Mouse (Mus musculus) yolk sac, embryonic 10.5 days (tissue): ENCODE data around the gene Lmod2.

ENCODE experiments used
- DNase-seq: peaks from one replicate; pipeline ENCODE4 v3.0.0-alpha.2; 2017; ENCODE audit warnings: low spot score

Gene Lmod2

DNA sequence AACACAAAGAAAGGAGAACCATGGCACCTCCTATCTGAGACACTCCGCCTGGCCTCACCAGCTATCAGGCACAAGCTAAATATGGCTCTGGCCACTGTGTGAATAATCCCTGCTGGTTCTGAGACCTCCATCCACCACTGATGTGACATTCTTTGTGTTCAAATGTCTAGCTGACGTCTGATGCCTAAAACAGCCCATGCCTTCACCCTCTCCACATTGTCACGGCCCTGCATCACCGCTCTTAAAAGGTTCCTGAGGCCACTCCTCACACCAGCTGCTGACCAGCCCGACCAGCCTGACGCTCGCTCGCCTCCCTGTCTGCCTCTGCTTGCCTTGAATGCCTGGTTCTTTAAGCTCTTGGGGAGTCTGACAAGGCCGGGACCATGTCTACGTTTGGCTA lies at the start of gene Lmod2:
Gene Lmod2, plus strand, starts transcription at position 263 of the 400 bp plus-strand sequence.
- DNase-seq, result no peak

DNA sequence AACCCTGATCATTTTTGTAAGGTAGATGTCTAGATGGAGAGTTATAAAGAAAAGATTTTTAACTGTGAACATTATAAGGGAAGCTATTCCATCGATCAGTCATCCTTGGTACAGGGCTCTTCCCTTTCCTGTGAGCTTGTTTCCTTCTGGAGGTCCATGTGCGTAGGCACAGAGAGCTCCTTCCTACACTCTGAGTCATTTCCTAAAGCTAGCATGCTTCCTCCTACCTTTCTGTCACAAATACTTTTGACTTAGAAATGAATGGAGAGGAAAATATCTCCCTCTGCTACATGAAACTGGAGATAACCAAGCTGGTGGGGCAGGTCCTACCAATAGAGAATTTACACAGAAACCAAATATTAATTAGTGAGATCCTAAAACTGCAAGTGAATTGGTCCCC lies 47.8 kb upstream of the Lmod2 start:
- DNase-seq, result no peak

DNA sequence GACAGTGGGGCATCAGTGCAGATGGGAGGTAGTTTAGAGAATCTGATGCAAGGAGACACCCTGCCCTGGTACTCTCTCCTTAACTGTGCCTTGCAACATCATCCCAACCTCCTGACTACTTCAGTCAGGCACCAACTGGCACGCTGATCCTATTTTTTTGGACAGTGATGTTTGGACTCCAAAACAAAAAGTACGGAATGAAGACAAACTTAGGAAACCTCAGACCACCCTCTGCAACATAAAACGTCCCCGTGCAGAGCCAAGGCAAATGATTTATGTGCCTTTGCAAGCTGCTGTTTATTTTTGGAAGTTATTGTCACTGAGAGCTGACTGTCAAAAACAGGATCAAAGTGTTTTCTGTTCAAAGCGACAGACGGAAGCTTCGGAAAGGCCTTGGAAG lies 45.5 kb upstream of the Lmod2 start:
- DNase-seq, result no peak

DNA sequence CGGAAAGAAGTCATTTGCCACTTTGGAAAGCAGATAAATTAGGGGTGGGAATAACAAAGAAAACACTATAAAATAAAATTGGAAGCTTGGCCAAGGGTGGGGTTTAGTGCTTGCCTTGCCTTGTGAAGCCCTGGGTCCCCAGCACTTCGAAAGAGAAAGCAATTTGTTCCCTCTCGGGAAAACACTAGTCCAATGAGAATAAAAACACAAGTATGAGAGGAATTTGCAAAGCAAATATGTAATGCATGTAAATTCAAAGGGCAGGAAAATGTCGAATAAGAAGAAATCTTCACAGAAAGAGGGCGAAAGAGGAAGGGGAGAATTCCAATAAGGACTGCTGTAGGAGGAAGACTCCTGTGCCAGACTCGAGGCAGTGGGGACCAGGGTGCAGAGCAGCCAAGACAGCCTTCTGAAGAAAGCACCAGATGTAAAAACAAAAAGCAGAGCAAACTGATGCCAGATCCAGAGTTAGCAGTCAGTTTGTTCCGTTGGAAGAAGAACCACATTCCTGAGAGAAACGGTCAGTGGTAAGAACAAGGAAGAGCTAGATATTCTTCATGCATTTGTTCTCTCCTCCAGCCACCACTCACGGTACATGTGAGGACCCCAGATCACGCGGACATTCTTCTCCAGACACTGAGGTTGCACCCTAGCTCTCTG lies 43.0 kb upstream of the Lmod2 start:
- DNase-seq, result no peak

DNA sequence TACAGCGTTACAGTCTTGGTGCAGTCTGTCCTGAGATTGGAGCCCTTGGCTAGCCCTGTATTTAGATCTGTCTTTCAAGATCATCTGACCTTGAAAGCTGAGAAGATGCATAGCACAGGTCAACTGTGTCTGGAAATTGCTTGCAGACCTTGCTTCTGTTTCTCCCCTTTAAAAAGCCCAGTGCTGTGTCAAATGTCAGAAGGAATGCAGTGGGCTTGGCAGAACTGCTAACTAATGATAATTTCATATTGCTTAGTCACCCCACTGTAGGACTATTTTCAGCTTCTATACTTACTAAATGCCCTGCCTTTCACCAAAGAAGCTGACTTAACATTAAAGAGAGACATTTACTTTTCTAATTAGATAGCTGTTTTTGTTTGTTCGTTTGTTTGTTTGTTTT lies 42.1 kb upstream of the Lmod2 start:
- no peak for DNase-seq

DNA sequence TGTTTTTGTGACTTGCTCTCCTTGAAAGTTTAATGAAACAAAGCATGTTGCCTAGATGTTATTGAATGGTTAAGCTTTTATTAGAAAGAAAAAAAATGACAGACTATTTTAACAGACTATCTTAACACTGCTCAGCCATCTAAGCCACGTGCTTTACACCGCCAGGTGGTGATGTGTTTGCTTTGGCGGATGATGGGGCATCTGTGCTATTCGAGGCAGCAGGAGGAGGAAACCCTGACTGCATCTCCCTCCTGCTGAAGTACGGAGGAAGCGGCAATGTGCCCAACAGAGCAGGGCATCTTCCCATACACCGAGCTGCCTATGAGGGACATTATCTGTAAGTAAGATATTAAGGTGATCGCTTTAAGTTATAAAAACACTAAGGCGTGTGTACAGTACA lies 33.5 kb upstream of the Lmod2 start:
- no peak for DNase-seq

DNA sequence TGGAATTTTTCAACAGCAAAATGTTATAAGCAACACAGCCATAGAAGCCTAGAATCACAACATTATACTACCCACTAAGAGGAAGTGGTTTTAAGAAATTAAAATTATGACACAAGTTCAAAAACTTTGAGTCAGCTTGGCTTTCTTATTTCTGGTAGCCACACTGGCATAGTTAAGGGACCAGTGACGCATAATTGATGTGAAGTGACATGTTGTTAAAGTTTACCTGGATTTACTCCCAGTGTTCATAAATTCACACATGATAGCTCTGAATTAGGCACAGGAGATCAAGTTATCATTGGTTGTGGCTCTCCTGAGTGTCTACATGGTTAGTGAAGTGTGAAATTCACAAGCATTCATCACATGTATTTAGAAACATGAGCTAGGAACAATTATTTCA lies 32.7 kb upstream of the Lmod2 start:
- no peak for DNase-seq

DNA sequence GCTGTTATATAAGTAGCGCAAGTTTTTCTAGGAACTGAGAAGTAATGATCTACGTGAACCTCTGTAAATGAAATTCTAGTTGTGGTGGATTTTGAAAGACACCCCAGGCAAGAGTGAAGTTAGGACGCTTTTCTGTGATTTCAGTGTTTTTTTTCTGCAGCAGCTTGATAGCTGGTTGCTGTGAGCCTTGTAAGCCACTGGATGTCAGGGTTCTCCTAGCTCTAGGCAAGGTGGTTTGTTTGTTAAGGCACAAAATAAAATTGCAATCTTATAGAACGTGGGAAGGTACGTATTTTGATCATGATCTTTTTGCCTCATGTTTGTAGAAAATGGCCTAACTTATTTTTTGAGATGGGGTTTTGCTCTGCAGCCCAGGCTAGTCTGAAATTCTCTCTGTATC lies 28.6 kb upstream of the Lmod2 start:
- DNase-seq, result no peak

DNA sequence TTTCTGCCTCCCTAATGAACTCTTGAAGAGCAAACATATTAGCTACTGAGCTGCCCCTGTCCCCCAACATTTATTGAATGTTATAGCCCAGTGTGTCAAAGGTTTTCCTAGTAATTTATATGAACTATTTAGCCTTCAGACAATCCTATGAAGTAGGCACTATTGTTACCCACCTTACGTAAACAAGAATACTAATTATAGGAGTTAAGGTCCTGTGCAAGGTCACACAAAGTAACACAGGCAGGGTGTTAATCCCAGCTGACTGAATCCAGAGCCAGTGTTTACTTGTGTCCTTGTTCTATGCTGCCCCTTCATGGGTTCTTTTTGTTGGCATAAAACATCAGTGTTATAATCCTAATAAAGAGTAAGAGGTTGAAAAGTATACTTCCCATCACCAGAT lies 27.9 kb upstream of the Lmod2 start:
- DNase-seq, result no peak

DNA sequence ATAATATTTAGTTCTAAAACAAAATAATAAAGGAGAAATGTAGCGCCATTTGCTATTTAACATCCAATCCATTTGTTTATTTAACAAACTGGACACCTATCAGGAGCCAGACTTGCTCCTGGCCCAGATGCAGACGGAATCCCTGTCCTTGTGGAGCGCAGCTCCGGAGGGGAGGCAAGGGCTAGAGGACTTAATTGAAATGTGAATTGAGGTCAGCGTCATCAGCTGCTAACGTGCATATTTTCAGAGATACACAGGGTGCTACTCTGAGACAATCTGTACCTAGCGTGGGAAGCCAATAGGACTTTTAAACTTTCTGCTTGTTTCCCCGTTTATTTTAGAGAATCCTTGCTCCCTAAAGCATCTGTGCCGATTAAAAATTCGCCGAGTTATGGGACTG lies 27.3 kb upstream of the Lmod2 start:
- no peak for DNase-seq

DNA sequence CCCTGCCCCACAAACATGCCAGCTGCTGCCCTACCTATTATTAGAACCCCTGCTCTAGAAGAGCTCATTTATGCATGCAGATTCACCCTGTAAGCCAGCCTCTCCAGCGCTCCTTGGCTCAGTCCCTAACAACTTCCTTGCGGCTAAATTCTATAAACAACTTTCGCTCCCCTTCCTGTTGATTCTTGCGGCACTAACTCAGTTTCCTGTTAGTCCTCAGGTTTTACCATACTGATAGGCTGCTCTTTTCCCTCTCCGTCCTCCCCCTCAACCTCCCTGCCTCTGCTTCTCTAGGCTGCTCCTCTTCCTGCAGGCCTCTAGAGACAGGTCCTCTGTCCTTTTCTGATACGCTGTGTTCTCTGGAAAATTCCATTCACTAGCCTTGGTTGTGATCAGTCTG lies 26.4 kb upstream of the Lmod2 start:
- DNase-seq, result no peak

DNA sequence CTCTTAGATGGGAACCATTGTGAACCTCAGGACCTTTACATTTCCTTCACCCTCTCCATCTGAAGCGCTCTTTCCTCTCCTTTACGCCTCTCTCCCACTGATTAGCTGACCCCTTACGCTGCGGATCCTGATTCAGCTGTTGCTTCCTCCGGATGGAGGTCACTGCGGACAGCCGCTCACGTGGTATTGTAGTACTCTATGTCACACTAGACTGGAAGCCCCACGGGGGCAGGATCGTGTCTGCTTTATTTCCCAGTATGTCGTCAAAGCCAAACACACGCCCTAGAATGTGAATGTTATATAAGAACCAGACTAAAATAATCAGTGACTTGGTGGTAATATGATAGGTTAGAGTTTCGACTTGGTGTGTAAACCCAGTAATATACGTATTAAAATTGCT lies 25.1 kb upstream of the Lmod2 start:
- no peak for DNase-seq

DNA sequence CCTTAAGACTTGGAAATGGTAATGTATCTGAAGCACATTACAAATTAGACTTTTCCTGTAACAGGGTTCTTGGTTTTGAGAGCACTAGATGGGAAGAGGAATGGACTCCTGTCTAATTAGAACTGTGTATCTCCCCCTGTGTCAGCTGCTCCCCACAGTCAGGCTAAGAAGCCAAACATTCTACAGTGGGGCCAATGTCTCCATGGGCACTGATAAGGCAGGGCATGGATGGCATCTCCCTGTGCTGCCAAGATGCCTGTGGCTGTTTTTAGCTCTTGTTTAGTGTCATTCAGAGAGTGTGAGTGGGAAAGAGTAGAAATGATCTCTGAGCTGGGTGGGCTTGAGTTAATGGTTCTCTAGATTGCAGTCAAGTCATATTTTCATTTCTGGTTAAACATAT lies 24.2 kb upstream of the Lmod2 start:
- DNase-seq, result no peak

DNA sequence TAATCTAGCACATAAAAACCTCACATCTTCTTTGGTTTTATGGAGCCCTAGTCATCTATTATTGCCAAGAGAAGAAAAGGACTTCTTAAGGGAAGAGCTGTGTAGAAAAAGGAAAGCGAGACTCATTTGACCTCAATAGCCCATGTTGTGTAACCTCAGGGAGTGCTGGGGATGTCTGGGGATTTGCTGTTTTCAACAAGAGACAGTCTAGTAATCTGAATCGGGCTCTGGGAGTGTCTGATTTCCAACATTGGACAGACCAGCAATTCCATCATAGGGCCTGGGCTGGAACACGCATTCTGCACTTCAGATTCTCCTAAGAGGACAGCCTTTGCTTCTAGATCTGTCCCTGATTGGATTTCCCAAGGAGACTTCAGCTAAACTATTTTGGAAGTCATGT lies 14.1 kb upstream of the Lmod2 start:
- DNase-seq, result no peak

DNA sequence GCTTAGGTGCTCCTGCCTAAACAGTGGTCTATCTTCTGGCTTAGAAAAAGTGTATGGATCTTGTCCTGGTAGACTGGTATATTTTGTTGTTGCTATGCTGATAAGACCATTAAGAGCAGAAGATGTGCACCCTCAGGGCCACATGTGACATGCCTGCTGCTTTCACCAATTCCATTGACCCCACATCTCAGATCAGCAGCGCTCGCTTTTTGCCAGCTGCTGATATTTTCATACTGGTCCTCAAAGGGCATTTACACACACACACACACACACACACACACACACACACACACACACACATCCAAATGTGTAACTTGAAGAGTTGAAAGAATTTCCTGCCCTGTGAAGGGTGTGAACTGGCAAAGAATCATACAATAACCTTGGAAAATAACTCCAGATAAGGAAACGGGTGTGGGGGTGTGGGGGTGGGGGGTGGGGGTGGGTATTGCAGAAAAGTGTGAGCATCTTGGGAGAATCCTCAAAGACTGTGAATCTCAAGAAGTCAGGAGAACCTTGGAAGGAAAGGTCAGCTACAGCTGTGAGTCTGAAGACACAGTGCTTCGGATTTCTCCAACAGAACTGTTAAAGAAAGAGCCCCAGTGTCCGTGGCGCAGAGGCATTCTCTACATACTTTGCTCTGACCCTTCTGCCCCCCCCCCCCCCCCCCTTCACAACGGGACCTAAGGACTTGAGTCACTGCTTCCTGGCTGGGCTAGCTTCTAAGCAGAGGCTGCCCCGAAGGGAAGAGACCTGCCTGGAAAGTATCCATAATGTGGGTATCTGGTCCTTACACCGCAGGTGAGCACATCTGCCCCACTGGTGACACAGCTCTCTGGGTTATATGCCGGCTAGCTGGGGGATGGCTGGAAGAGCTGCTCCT lies 11.9 kb upstream of the Lmod2 start:
- peak; percentile 19 for DNase-seq

DNA sequence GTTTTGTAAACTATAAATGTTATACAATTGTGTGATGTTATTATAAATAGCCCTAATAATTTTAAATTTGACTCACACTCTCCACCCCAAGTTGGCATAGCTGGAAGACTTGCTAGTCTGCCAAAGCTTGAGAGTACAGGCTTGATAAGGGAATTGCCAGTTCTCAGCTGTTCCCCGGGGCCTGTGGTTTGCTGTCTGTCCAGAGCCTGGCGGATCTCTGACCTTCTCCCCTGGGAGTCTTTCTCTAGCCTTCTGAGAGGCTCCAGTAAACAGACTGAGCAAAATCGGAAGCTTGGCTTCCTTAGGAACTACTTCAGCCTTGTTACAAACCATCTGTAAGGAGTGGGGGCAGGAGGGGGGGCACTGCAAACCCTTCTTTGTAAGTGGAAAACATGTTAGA lies 10.7 kb upstream of the Lmod2 start:
- peak; percentile 27 for DNase-seq

DNA sequence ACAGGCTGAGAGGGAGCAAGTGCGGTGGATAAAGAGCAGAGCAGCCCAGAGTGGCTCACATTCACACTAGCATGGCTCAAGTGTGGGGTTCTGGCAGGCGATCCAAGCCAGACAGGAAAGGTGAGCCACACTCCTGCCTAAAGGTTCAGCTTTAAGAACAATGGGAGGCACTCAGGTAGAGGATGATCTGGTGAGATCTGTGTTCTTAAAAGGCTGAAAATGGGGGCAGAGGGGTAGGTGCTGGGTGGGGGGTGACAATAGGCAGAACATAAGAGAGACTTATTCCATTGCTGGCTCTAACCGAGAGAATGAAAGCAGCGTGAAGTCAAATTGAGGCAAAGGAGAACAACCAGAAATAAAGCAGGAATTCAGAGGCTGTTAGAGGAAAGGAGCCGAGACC lies 7.3 kb upstream of the Lmod2 start:
- DNase-seq, result no peak

DNA sequence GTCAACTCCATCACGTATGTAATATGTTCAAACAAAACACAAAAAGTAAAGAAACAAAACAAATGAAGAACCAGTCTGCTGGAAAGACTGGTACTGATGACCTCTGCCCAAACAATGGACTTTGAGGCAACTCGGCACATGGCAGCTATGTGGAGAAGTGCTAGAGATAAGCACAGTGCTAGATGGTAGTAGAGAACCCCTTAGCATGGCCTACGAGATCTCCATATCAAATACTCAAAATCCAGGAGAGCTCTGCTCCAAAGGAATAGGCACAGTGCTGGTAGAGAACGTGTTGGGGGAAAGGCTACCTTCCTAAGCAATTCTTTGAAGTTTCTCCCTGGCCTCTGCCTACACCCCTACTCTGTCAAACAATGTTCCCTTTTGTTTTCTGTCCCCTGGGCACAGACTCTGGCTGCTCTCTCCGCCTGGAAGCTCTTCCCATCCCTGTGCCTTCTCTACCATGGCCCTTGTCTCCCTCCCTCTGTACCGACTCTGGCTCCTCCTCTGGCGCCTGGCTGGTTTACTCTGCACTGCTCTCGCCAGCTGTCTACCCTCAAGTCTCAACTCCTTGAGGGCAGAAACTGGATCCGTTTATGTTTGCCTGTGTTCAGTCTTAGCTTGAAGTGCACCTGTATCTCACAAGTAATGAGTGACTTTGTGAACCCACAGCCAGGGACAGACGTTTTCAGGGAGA lies 5.9 kb upstream of the Lmod2 start:
- DNase-seq, result no peak

DNA sequence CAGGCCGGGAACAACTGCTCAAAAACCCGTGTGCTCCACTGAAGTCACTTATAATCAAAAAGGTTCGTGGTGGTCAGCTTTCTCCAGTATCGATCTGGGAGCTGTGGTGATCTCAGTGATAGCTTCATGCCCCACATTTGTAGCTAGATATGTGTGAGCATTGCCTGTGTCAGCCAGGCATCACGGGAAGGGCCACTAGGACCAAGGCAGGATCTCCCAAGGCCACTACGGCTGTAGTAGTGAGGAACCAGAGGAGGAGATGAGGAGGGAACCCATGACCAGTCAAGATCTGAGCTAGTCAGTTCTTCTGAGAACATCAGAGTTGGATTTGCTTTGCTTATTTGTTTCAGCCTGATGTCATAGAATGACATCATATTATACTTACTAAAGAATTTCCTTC lies 1.6 kb downstream of the Lmod2 start:
- DNase-seq, result no peak

DNA sequence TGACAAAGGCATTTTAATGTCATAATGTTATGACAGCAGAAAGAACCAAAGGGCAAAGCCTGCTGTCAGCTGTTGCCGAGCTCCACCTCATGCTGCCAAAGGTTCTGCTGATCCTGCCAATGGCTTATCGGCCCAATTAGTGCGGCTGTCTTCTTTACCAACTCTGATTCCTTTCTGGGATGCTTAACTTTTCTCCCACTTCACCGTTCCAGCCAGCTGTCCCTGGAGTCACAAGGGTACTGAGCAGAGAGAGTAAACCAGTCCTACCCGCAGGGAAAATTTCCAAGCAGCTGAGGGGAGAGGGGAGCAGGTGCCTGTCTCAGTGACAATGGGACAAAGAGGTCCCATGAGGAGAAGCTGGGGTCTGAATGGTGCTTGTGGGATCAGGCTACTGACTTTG lies 2.1 kb downstream of the Lmod2 start:
- no peak for DNase-seq

DNA sequence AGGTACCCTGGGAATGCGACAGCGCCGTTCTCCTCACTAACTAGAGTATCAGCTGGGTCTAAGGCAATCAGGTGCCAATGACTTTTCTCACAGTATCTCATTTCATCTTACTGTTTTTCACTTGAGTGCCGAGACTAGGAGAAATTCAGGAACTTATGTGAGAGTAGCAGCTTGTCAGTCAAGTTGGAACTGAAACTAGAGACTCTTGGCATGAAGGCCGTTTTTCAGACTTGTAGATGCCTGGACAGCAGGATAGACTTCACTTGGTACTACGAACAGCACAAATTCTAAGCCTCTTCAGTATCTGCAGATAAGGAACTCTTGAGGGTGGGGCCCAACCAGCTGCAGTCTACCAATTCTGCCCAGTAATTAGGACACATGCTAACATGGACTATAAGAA lies 2.6 kb downstream of the Lmod2 start:
- no peak for DNase-seq

DNA sequence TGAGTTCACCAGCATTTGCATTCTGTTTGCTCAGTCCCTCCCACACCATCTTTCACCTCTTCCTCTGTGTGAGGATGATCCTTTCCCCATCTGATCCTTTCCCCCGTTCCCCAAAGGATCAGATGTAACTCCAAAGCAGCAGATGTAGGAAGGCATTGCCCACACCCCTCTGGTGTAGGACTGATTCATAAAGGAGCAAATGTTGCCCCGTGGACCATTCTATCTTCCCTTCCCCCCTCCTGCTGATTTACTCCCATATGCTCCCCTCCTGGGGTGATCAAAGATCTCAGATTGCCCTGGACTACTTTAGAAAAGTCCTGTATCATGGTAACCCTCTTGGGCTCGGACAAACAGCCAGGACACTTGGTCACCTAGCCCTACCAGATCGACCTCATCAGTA lies 3.2 kb downstream of the Lmod2 start:
- no peak for DNase-seq

DNA sequence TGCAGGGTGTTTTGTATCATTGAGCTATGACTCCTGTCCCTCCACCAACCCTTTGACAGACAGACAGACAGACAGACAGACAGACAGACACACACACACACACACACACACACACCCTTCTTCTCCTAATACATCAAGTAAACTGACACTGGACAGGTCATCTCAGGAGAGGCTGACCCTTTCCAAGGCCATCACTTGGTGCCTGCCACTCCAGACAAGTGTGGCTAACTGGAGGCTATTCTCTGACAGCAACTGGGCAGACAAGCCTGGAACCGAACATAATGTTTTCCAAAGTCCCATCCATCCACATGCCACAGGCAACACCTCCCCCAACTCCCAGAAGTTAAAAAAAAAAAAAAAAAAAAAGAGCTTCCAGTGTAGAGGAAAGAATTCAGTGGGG lies 4.1 kb downstream of the Lmod2 start:
- DNase-seq, result no peak
